Mouse (Mus musculus) neural tube, embryonic 15.5 days (tissue): ENCODE results near the gene Isx. TPM values are rescaled to one million over a fixed set of nuclear protein-coding genes. Genes with fewer than 3 reads are reported as not detected.

Source experiments
- ATAC-seq: fragments of 200-750 bp; cut with Nextera tagmentation; 2 replicates; pipeline ENCODE4 v1.8.0; 2017; ENCODE audit warnings: mild to moderate bottlenecking, moderate TSS enrichment, moderate library complexity; ENCODE audit not compliant: low FRiP score
- H3K27ac ChIP-seq: fragments of 300-500 bp; sonication (generic); replicated peaks from 2 replicates; pipeline ENCODE4 v1.5.1; 2015; ENCODE audit warnings: mild to moderate bottlenecking, inconsistent platforms
- H3K27me3 ChIP-seq: fragments of 300-500 bp; sonication (generic); replicated peaks from 2 replicates; pipeline ENCODE4 v1.6.1; 2015; ENCODE audit warnings: inconsistent platforms
- H3K36me3 ChIP-seq: fragments of 300-500 bp; sonication (generic); 2 replicates; pipeline ENCODE4 v1.6.1; 2015; ENCODE audit warnings: inconsistent platforms
- H3K4me1 ChIP-seq: fragments of 300-500 bp; sonication (generic); 2 replicates; pipeline ENCODE4 v1.6.1; 2015; ENCODE audit warnings: inconsistent platforms
- H3K4me2 ChIP-seq: fragments of 300-500 bp; sonication (generic); 2 replicates; pipeline ENCODE4 v1.6.1; 2015; ENCODE audit warnings: inconsistent platforms, mild to moderate bottlenecking, moderate library complexity
- H3K4me3 ChIP-seq: fragments of 300-500 bp; sonication (generic); replicated peaks from 2 replicates; pipeline ENCODE4 v1.5.1; 2015; ENCODE audit warnings: mild to moderate bottlenecking, inconsistent platforms
- H3K9ac ChIP-seq: fragments of 300-500 bp; sonication (generic); replicated peaks from 2 replicates; pipeline ENCODE4 v1.6.1; 2015; ENCODE audit warnings: mild to moderate bottlenecking, inconsistent platforms
- H3K9me3 ChIP-seq: fragments of 300-500 bp; sonication (generic); replicated peaks from 2 replicates; pipeline ENCODE4 v1.6.1; 2016; ENCODE audit warnings: inconsistent platforms
- WGBS: fragments of 180-500 bp; shearing (Covaris S2); methylation state at CpG from one replicate; pipeline ENCODE4 v1.1.7; 2015; ENCODE audit warnings: mixed read lengths; 5-methylcytosine and 5-hydroxymethylcytosine counted together
- polyA plus RNA-seq: library from polyadenylated mRNA; unstranded; fragments of >200 nt; fragmentation: Nextera tagmentation; extraction: Ambion mirVana; gene quantifications from 2 replicates; pipeline ENCODE4 v1.2.1, GENCODE M21; 2015

The Isx gene
- polyA plus RNA-seq, 1 experiment from 2014 or later = not detected

DNA sequence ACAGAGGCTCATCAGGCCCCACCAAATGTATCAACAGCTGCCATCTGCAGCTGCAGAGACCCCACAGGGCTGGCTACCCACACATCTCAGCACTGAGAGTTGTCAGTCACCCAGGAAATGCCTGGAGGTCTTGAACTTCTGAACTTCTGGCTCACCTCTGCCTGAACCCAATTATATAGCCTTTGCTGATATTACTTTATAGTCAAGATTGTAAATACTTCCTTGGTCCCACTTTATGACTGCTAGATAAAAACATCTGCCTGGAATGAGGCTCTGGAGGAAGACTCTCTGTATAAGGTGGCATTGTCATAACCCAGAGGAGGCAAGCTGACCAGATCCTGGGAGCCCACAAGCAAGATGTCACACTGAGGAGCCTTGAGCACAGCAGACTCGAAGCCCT is 28.8 kb downstream of the Isx start:
- Histone ChIP-seq H3K27ac (no peak overlapping the region), H3K9ac (no peak overlapping the region), H3K4me3 (no peak overlapping the region), H3K9me3 (no peaks in the 10 kb centered on the region), H3K4me1 (peaks cover 6% of the 10 kb centered on the region; the same call in 1 of the 2 replicates), H3K36me3 (no peaks in the 10 kb centered on the region), H3K4me2 (no peak overlapping the region), H3K27me3 (no peaks in the 10 kb centered on the region)
- ATAC-seq = no peak
- WGBS = 46% methylated on average over 1 of the region's 1 CpGs

DNA sequence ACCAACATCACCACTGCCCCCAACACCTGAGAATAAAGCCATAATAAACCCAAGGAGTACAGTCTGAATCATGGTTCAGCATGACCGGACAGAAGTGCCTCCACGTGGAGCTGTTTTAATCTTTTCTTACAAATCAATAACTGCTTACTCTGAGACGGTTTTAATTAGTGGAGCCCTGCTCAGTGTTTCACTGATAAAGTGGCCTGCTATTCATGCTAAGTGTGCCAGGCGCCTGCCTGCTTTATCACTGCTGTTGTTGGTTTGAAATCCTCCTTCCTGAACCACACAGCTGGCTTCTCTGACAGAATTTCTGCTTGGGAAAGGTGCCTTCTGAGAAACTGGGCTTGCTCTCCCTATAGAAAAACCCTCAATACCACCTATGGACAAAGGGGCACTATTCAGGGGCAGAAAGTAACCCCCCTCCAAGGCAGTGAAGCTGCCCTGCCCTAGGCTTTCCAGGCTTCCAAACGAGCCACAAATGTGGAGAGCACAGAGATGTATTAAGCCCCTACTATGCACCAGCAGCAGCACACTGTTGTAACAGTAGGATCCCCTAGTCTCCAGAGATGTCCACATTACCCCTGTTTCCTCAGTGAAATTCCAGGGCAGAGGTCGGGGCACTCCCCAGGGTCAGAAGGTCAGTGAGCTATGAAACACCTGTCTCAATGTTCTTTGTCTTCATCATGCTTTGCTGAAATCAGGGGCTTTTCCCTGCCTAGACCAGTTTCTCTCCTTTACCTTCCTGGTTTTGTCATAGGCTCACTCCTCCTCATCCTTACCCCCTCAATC is 30.3 kb downstream of the Isx start:
- 51% methylated on average over 6 of the region's 6 CpGs for WGBS
- ATAC-seq = 0 out of 2 replicates have a peak, but pooled peaks have one; percentile 55

DNA sequence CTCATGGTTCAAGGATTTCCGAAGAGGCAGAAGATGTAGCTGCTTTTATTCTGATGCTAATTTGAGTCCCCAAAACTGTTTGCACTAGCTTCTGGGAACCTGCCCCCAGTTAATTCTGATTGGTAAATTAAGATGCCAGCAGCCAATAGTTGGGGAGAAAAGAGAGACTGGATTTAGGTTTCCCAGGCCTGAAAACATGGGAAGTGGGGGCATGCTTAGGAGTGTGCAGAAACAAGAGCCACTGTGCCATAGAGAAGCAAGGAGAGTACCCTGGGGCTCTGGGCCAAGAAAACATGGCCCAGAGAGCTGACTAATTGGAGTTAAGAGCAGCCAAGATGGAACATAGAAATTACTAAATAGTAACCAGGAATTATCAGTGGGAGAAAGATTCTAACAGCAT is 33.4 kb downstream of the Isx start:
- peaks cover 6% of the 10 kb centered on the region; the same call in 1 of the 2 replicates for H3K4me1 ChIP-seq
- WGBS = 23% methylated on average over 1 of the region's 1 CpGs
- no peak overlapping the region for H3K9ac ChIP-seq
- H3K4me3 ChIP-seq = no peak overlapping the region
- no peak for ATAC-seq
- no peaks in the 10 kb centered on the region for H3K9me3 ChIP-seq
- H3K36me3 ChIP-seq = no peaks in the 10 kb centered on the region
- H3K27me3 ChIP-seq = no peaks in the 10 kb centered on the region
- no peak overlapping the region for H3K4me2 ChIP-seq
- H3K27ac ChIP-seq = no peak overlapping the region

More for the DNA sequence above, 30.3 kb downstream of the Isx start:
- no peak overlapping the region for H3K9ac ChIP-seq
- H3K27me3 ChIP-seq = no peaks in the 10 kb centered on the region
- H3K36me3 ChIP-seq = no peaks in the 10 kb centered on the region
- H3K4me2 ChIP-seq = no peak overlapping the region
- H3K4me1 ChIP-seq = peaks cover 6% of the 10 kb centered on the region; the same call in 1 of the 2 replicates
- H3K27ac ChIP-seq = no peak overlapping the region
- H3K9me3 ChIP-seq = no peaks in the 10 kb centered on the region
- H3K4me3 ChIP-seq = no peak overlapping the region

DNA sequence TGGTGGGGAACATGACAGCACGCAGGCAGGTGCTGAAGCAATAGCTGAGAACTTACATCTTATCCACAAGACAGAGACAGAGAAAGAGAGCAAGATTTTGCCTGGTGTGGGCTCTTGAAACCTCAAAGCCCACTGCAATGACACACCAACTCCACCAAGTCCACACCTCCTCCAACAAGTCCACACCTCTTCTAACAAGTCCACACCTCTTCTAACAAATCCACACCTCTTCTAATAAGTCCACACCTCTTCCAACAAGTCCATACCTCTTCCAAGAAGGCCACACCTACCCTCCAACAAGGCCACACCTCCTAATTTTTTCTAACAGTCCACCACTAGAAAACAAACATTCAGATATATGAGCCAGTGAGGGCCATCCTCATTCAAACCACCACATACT is 37.7 kb downstream of the Isx start:
- no peaks in the 10 kb centered on the region for H3K9me3 ChIP-seq
- no peak overlapping the region for H3K4me2 ChIP-seq
- no peaks in the 10 kb centered on the region for H3K4me1 ChIP-seq
- WGBS = 86% methylated on average over 1 of the region's 1 CpGs
- H3K27me3 ChIP-seq = no peaks in the 10 kb centered on the region
- no peak overlapping the region for H3K9ac ChIP-seq
- ATAC-seq = no peak
- no peaks in the 10 kb centered on the region for H3K36me3 ChIP-seq
- H3K27ac ChIP-seq = no peak overlapping the region
- no peak overlapping the region for H3K4me3 ChIP-seq

DNA sequence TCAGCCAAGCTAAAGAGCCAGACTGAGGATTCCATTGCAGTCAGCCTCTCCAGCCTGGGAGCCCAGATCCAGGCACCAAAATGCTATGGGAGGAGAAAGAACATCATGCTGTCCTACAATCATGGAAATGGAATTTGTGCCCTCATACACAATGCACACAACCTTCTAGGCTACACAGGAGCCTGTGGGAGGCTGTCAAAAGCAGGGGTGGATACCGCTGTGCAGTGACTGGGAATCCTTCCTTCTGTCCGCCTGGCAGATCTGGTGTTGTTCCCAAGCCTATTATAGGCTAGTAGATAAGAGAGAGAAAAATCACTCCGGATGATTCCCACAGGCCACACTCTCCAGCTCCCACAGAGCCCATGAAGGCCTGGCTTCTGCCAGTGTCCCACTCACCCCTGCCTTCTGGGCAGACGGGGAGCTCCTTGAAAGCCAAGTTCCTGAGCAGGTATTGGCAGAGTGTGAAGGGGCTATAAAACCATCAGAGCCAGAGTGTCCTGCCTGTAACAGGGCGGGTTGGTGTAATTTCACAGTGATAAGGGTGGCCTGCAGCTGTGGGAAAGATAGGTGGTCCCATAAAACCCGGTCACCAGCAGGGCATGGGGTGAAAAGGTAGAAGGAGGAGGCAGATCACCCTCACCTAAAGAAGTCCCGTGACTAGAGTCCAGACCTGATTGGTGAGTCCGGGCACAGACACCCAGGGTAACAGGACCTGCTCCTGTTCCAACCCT is 47.9 kb downstream of the Isx start:
- ATAC-seq = 0 out of 2 replicates have a peak, but pooled peaks have one; percentile 24
- Histone ChIP-seq H3K27me3 (no peaks in the 10 kb centered on the region), H3K4me2 (no peak overlapping the region), H3K4me3 (no peak overlapping the region), H3K27ac (no peak overlapping the region), H3K9ac (no peak overlapping the region), H3K36me3 (no peaks in the 10 kb centered on the region), H3K4me1 (no peaks in the 10 kb centered on the region), H3K9me3 (no peaks in the 10 kb centered on the region)
- WGBS = 50% methylated on average over 8 of the region's 8 CpGs

DNA sequence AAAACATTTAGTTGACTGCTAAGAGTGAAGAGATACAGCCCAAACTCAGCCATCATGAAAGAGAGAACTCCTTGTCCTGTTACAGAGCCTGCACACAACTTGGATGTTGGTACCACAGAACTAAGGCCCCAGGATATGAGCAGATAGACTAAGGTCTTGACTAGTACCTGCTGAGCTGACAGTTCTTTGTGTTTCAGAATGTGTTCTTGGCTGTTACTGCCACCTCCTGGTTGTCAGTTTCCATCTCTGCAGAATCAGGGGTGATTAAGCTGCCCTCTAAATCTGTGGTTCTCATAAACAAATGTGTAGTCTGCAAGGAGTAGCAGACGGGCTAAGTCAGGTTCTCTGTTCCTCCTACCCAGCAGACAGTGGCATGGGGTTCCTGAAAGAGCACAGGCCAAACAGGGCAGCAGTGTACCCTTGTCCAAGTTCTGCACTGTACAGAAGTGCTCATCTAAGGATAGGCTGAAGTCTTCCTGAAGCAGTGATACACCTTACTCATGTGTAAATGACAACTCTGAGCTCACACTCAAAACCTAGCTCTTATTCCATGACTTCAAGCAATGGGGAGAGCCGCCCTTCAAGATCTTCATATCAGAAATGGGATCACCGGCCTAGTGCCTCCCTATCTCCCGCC is 49.0 kb downstream of the Isx start:
- Histone ChIP-seq H3K9me3 (no peaks in the 10 kb centered on the region), H3K4me2 (no peak overlapping the region), H3K27ac (no peak overlapping the region), H3K27me3 (no peaks in the 10 kb centered on the region), H3K9ac (no peak overlapping the region), H3K4me3 (no peak overlapping the region), H3K4me1 (no peaks in the 10 kb centered on the region), H3K36me3 (no peaks in the 10 kb centered on the region)
- ATAC-seq = peak; percentile 81
- WGBS = 76% methylated on average over 4 of the region's 4 CpGs

DNA sequence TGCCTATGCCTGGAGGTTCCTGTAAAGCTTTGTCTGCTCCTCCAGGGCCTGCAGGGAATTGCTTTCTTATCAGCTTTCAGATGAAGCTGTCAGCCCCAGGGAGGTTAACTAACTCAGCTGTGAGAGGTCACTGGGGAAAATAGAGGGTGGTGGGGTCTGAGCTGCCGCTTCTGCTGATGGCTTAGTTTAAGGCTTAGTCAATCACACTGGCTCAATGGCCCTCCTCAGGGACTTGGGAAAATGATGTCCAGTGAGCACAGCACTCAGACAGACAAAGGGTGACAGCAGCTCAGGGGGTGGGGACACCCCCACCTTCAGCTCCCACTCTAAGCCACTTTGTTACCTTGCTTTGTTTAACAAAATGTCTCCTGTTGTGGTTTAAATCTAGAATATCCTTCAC is 55.0 kb downstream of the Isx start:
- Histone ChIP-seq H3K4me3 (no peak overlapping the region), H3K27me3 (no peaks in the 10 kb centered on the region), H3K27ac (no peak overlapping the region), H3K4me1 (peaks cover 5% of the 10 kb centered on the region; the same call in 1 of the 2 replicates), H3K4me2 (no peak overlapping the region), H3K9me3 (no peaks in the 10 kb centered on the region), H3K36me3 (no peaks in the 10 kb centered on the region), H3K9ac (no peak overlapping the region)
- 87% methylated on average over 1 of the region's 1 CpGs for WGBS
- ATAC-seq = no peak

DNA sequence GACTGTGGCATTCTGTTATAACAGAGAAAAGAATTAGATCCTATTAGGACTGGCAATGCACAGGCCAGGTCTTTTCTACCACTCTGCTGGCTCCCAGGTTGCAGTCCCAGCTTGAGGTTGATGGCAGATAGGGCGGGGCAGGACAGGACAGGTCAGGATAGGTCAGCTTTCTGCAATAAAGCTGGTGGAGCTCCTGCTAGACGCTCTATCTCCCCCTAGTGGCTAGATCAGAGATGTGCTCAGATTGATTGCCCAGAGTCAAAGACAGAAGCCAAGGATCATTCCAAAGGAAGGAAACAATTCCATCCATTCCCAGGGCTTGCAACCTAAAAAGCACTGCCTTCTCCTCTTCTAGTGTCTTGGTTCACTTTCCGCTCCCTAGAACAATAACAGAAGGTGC is 57.8 kb downstream of the Isx start:
- no peak for ATAC-seq
- 26% methylated on average over 3 of the region's 3 CpGs for WGBS
- peaks cover 10% of the 10 kb centered on the region; the same call in 1 of the 2 replicates for H3K4me1 ChIP-seq

DNA sequence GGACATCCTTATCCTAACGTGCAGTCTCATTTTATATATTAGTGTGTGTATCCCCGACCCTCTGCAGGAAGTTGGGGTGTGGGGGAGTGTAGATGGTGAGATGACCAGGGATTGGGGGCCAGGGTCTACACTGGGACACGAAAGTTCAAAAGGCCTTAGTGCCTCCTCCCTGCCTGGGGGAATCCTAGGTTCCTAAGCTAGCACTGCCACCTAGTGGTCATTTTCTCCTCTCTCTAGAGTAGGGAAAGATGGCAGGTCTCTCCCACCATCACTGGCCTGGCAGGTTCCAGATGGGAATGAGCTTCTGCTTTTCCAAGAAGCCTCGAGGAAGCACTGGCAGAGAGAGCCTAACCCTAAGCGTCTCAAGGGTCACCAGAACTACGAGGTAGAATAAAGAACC is 62.3 kb downstream of the Isx start:
- Histone ChIP-seq H3K27me3 (no peaks in the 10 kb centered on the region), H3K36me3 (no peaks in the 10 kb centered on the region), H3K9me3 (no peaks in the 10 kb centered on the region), H3K27ac (no peak overlapping the region), H3K4me1 (peaks cover 10% of the 10 kb centered on the region; the same call in 1 of the 2 replicates), H3K9ac (no peak overlapping the region), H3K4me3 (no peak overlapping the region; the same call in 1 of the 2 replicates), H3K4me2 (no peak overlapping the region)
- ATAC-seq = peak; percentile 71; the same call in 1 of the 2 replicates
- WGBS = 18% methylated on average over 6 of the region's 6 CpGs

More for the DNA sequence above, 57.8 kb downstream of the Isx start:
- no peaks in the 10 kb centered on the region for H3K9me3 ChIP-seq
- H3K27ac ChIP-seq = no peak overlapping the region
- H3K27me3 ChIP-seq = no peaks in the 10 kb centered on the region
- H3K4me3 ChIP-seq = no peak overlapping the region
- H3K36me3 ChIP-seq = no peaks in the 10 kb centered on the region
- no peak overlapping the region for H3K9ac ChIP-seq
- H3K4me2 ChIP-seq = no peak overlapping the region

DNA sequence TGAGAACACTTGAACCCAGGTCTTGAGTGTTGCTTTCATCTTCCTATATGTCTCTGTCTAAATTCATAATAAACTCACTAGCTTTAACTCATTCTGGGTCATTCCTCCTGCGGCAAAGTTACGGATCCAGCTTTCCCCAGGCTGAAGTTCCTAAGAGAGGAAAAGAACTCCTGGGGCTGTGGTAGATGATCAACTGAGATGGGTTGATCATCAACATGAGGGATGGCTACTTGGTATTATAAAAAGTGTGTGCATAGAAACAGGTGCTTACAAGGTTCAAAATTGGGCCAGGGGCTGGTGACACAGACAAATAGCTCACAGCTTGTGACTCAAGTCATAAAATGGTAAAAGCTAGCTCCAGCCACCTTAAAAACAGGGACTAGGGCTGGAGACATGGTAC is 63.7 kb downstream of the Isx start:
- Histone ChIP-seq H3K36me3 (no peaks in the 10 kb centered on the region), H3K4me2 (no peak overlapping the region), H3K27ac (no peak overlapping the region), H3K4me3 (no peak overlapping the region), H3K4me1 (peaks cover 10% of the 10 kb centered on the region; the same call in 1 of the 2 replicates), H3K27me3 (no peaks in the 10 kb centered on the region), H3K9me3 (no peaks in the 10 kb centered on the region), H3K9ac (no peak overlapping the region)
- ATAC-seq = no peak
- WGBS = 86% methylated on average over 2 of the region's 2 CpGs

DNA sequence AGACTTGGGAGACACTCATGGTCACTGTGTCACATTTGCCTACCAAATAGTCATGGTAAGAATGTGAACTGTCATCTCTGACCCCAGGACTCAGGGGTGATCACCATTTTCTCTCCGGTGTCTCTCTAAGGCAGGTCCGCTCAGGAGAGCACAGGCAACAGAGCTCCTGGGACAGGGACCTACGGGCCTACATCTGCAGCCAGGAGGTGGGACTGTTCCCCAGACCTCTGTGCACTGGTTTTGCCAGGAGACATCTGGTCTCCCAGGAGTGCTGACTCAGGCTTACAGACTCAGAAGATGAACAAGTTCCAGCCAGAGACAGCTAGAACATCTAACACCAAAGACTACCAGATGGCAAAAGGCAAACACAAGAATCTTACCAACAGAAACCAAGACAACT is 69.1 kb downstream of the Isx start:
- Histone ChIP-seq H3K27me3 (no peaks in the 10 kb centered on the region), H3K36me3 (no peaks in the 10 kb centered on the region), H3K27ac (no peak overlapping the region), H3K9ac (no peak overlapping the region), H3K9me3 (no peaks in the 10 kb centered on the region), H3K4me2 (no peak overlapping the region), H3K4me1 (no peaks in the 10 kb centered on the region), H3K4me3 (no peak overlapping the region)
- 94% methylated on average over 3 of the region's 3 CpGs for WGBS
- no peak for ATAC-seq
